In the genomic region with DNA sequence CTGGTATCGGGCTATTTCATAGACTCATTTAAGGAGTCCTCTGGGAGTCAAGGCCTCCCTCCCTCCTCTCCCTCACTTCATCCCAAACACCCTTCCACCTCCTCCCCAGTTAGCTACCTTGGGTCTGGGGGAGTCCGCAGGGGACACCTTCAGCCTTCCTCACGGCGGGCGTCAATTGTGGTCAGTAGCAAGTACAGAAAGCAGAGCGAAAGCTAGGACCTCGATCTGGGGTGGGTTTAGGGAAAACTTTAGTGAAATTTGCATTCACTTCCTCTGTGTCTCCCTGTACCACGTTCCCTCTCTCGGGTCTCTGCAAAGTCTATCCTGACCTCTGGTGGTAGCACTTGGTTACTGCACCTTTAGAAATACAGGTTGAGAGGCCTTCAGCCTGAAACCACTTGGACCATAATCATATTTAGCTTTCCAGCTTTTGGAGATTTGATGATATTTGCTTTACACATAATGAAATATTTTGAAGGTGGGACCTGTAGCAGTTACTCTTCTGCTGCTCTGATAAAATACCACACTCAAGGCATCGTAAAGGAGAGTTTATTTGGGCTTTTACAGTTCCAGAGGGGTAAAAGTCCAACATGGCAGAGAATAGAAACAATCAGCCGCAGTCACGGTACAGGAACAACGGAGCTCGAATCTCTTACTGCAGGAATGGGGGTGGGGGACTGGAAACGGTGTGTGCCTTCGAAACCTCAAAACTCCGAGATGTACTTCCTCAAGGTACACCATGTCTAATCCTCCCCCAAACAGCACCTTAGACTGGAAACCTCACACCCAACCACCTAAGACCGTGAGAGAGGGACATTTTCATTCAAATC, we compare ENCODE assay signal across 8 mouse cellular contexts. TPM values are rescaled to one million over a fixed set of nuclear protein-coding genes. Genes with fewer than 3 reads are reported as not detected.
DNase-seq lines count a peak whose midpoint lies in the region; ATAC-seq and TF ChIP-seq lines count a peak whose summit lies in the region.

No protein-coding gene starts in this region.

- WGBS in embryonic facial prominence, embryonic 12.5 days = 40% methylated on average over 18 of the region's 18 CpGs
- 35% methylated on average over 18 of the region's 18 CpGs for WGBS in heart, embryonic 11.5 days (ENCODE audit: insufficient replicate concordance)
- 35% methylated on average over 18 of the region's 18 CpGs for WGBS in kidney, embryonic 15.5 days
- WGBS in liver, embryonic 12.5 days (ENCODE audit: insufficient replicate concordance) = 29% methylated on average over 18 of the region's 18 CpGs

- peak overlapping the region; percentile 25; the same call in 1 of the 2 replicates for H3K4me3 ChIP-seq in embryonic facial prominence, embryonic 12.5 days
- peak overlapping the region; percentile 25 for H3K4me3 ChIP-seq in heart, embryonic 11.5 days (ENCODE audit: low read depth, low read length)
- peak overlapping the region; percentile 34 for H3K4me3 ChIP-seq in kidney, embryonic 15.5 days (replicated peaks)
- H3K4me3 ChIP-seq in liver, embryonic 12.5 days = peak overlapping the region; percentile 50
- peak overlapping the region; percentile 55 for H3K4me3 ChIP-seq in testis, adult 2 months (ENCODE audit: control insufficient read depth, low read depth, low read length)

- no peaks in the 10 kb centered on the region for H3K27me3 ChIP-seq in embryonic facial prominence, embryonic 12.5 days
- no peaks in the 10 kb centered on the region for H3K27me3 ChIP-seq in heart, embryonic 11.5 days (ENCODE audit: control insufficient read depth, insufficient read depth, low read length)
- H3K27me3 ChIP-seq in kidney, embryonic 15.5 days = no peaks in the 10 kb centered on the region
- no peaks in the 10 kb centered on the region for H3K27me3 ChIP-seq in liver, embryonic 12.5 days (replicated peaks)
- H3K27me3 ChIP-seq in testis, adult 2 months (ENCODE audit: control insufficient read depth, insufficient read depth, low read length) = no peaks in the 10 kb centered on the region

- no peaks in the 10 kb centered on the region for H3K36me3 ChIP-seq in embryonic facial prominence, embryonic 12.5 days
- H3K36me3 ChIP-seq in heart, embryonic 11.5 days (ENCODE audit: control insufficient read depth, insufficient read depth, low read length) = no peaks in the 10 kb centered on the region
- H3K36me3 ChIP-seq in kidney, embryonic 15.5 days = no peaks in the 10 kb centered on the region
- H3K36me3 ChIP-seq in liver, embryonic 12.5 days = peaks cover 7% of the 10 kb centered on the region; the same call in 1 of the 2 replicates
- H3K36me3 ChIP-seq in testis, adult 2 months (ENCODE audit: control insufficient read depth, insufficient read depth, low read length) = no peaks in the 10 kb centered on the region

- DNase-seq in CD4-positive helper T cell, adult 2 months (ENCODE audit: low read depth, low spot score) = peak; percentile 88
- peak; percentile 33 for DNase-seq in adrenal gland, postnatal 25 days
- peak; percentile 81 to 85 for DNase-seq in natural killer cell, adult 2 months (ENCODE audit: low spot score in 2 of 2)

- peak; percentile 50 for TF ChIP-seq CTCF in testis, adult 2 months (IDR thresholded peaks at IDR 0.05; ENCODE audit: control insufficient read depth, insufficient read depth, insufficient replicate concordance, low read depth, low read length)

- H3K9ac ChIP-seq in embryonic facial prominence, embryonic 12.5 days = peak overlapping the region; percentile 40; the same call in 1 of the 2 replicates
- H3K9ac ChIP-seq in heart, embryonic 11.5 days (ENCODE audit: low read depth, low read length) = peak overlapping the region; percentile 58
- H3K9ac ChIP-seq in kidney, embryonic 15.5 days = 0 out of 2 replicates have a peak overlapping the region, but pooled peaks have one; percentile 18
- peak overlapping the region; percentile 57 for H3K9ac ChIP-seq in liver, embryonic 12.5 days

- peak overlapping the region; percentile 47 for H3K4me2 ChIP-seq in embryonic facial prominence, embryonic 12.5 days (replicated peaks)
- H3K4me2 ChIP-seq in heart, embryonic 11.5 days = peak overlapping the region; percentile 54
- H3K4me2 ChIP-seq in kidney, embryonic 15.5 days = peak overlapping the region; percentile 55
- H3K4me2 ChIP-seq in liver, embryonic 12.5 days = peak overlapping the region; percentile 68

- peaks cover 2% of the 10 kb centered on the region; the same call in 1 of the 2 replicates for H3K4me1 ChIP-seq in embryonic facial prominence, embryonic 12.5 days
- no peaks in the 10 kb centered on the region for H3K4me1 ChIP-seq in heart, embryonic 11.5 days (ENCODE audit: control insufficient read depth, insufficient read depth, low read length)
- peaks cover 8% of the 10 kb centered on the region for H3K4me1 ChIP-seq in kidney, embryonic 15.5 days
- peaks cover 9% of the 10 kb centered on the region for H3K4me1 ChIP-seq in liver, embryonic 12.5 days
- peaks cover 5% of the 10 kb centered on the region for H3K4me1 ChIP-seq in testis, adult 2 months (ENCODE audit: control insufficient read depth, insufficient read depth, low read length)

- H3K27ac ChIP-seq in embryonic facial prominence, embryonic 12.5 days = no peak overlapping the region
- H3K27ac ChIP-seq in heart, embryonic 11.5 days (ENCODE audit: low read depth, low read length) = no peak overlapping the region
- no peak overlapping the region for H3K27ac ChIP-seq in kidney, embryonic 15.5 days
- peak overlapping the region; percentile 52; the same call in 1 of the 2 replicates for H3K27ac ChIP-seq in liver, embryonic 12.5 days
- H3K27ac ChIP-seq in testis, adult 2 months (ENCODE audit: control insufficient read depth, insufficient read depth, low read depth, low read length) = no peak overlapping the region

- H3K9me3 ChIP-seq in embryonic facial prominence, embryonic 12.5 days = no peaks in the 10 kb centered on the region
- peaks cover 4% of the 10 kb centered on the region; the same call in 1 of the 2 replicates for H3K9me3 ChIP-seq in heart, embryonic 11.5 days (replicated peaks; ENCODE audit: control insufficient read depth, low read length)
- H3K9me3 ChIP-seq in kidney, embryonic 15.5 days (replicated peaks) = no peaks in the 10 kb centered on the region; the same call in 1 of the 2 replicates
- H3K9me3 ChIP-seq in liver, embryonic 12.5 days (replicated peaks) = 0 out of 2 replicates have a peak, but pooled peaks cover 3% of the 10 kb centered on the region

- peak; percentile 72; the same call in 1 of the 2 replicates for ATAC-seq in embryonic facial prominence, embryonic 12.5 days (ENCODE audit: insufficient number of reproducible peaks, insufficient read depth, low FRiP score, low TSS enrichment)
- no peak; the same call in 1 of the 2 replicates for ATAC-seq in heart, embryonic 11.5 days (replicated peaks; ENCODE audit: insufficient number of reproducible peaks, low FRiP score, low TSS enrichment)
- peak; percentile 57 for ATAC-seq in kidney, embryonic 15.5 days (replicated peaks; ENCODE audit: low FRiP score)
- ATAC-seq in liver, embryonic 12.5 days = peak; percentile 61

- TF ChIP-seq POLR2A in testis, adult 2 months (IDR thresholded peaks at IDR 0.05; ENCODE audit: control insufficient read depth, low read depth, low read length) = no peak

RNA-seq across cellular contexts. Expression of a gene that starts 41.9 kb away (rescaled TPM):
- 0.58 and 1.0 TPM in 2 replicates for total RNA-seq in adrenal gland, postnatal 25 days (2021)
- polyA plus RNA-seq in embryonic facial prominence, embryonic 12.5 days (2016; fragmentation: Nextera tagmentation; extraction: Ambion mirVana) = 1.5 and 1.7 TPM in 2 replicates
- 1.4 and 1.8 TPM in 2 replicates for polyA plus RNA-seq in heart, embryonic 11.5 days (2014; fragmentation: Nextera tagmentation; extraction: Ambion mirVana)
- 0.72 and 1.1 TPM in 2 replicates for polyA plus RNA-seq in kidney, embryonic 15.5 days (2015; fragmentation: Nextera tagmentation; extraction: Ambion mirVana)
- 2.5 and 3.2 TPM in 2 replicates for polyA plus RNA-seq in liver, embryonic 12.5 days (2016; fragmentation: Nextera tagmentation; extraction: Ambion mirVana)
- polyA plus RNA-seq in testis, adult 2 months (2012; rRNA removed) = 0.35 TPM in 1 of 2 replicates, not detected in the other

RNA-seq across cellular contexts. Expression of a gene that starts 56.7 kb away (rescaled TPM):
- total RNA-seq in adrenal gland, postnatal 25 days (2021) = 113 and 114 TPM in 2 replicates
- polyA plus RNA-seq in embryonic facial prominence, embryonic 12.5 days (2016; fragmentation: Nextera tagmentation; extraction: Ambion mirVana) = 44.9 and 48.7 TPM in 2 replicates
- polyA plus RNA-seq in heart, embryonic 11.5 days (2014; fragmentation: Nextera tagmentation; extraction: Ambion mirVana) = 32.8 and 35.7 TPM in 2 replicates
- 28.0 and 30.2 TPM in 2 replicates for polyA plus RNA-seq in kidney, embryonic 15.5 days (2015; fragmentation: Nextera tagmentation; extraction: Ambion mirVana)
- 25.3 and 25.9 TPM in 2 replicates for polyA plus RNA-seq in liver, embryonic 12.5 days (2016; fragmentation: Nextera tagmentation; extraction: Ambion mirVana)
- polyA plus RNA-seq in testis, adult 2 months (2012; rRNA removed) = 38.6 and 41.4 TPM in 2 replicates

Comparison
In these comparisons a context has a peak if more than half of its experiments do, and no peak if none do; other contexts are left out.
1. DNase-seq: peak in every context shown above with its lines; median percentile 88 in CD4-positive helper T cell, adult 2 months; 83 in natural killer cell, adult 2 months; 33 in adrenal gland, postnatal 25 days.